Mouse (Mus musculus): ENCODE data around the gene Colgalt2.
"Not testable (repeated sequence)": the region's sequence is repeated elsewhere in the genome, so short reads cannot be mapped to it uniquely, and the experiment has no call there.

Gene Colgalt2

GRCm38 (mm10) chr1:152399790-152400555 is at the start of gene Colgalt2:
Colgalt2 (plus strand) TSS chr1:152399830.
- no peak for DNase-seq (ENCODE audit: low read depth, low spot score)

- DNase-seq (ENCODE audit: low read depth, low spot score), result no peak
These were observed 42.9 kb upstream of the Colgalt2 start for GRCm38 (mm10) chr1:152356721-152357120.

GRCm38 (mm10) chr1:152368311-152369088 is 31.1 kb upstream of the Colgalt2 start:
- DNase-seq (ENCODE audit: low read depth, low spot score), result no peak

- DNase-seq (ENCODE audit: low read depth, low spot score), result no peak
These were observed 30.5 kb upstream of the Colgalt2 start for GRCm38 (mm10) chr1:152369139-152369538.

- no peak for DNase-seq (ENCODE audit: low read depth, low spot score)
These were observed 21.3 kb upstream of the Colgalt2 start for GRCm38 (mm10) chr1:152378311-152378710.

- no peak for DNase-seq (ENCODE audit: low read depth, low spot score)
These were observed 15.0 kb upstream of the Colgalt2 start for GRCm38 (mm10) chr1:152384589-152384988.

GRCm38 (mm10) chr1:152385693-152386092 is 13.9 kb upstream of the Colgalt2 start:
- not testable (repeated sequence) for DNase-seq (ENCODE audit: low read depth, low spot score)

- peak; percentile 73 for DNase-seq (ENCODE audit: low read depth, low spot score)
These were observed 13.3 kb upstream of the Colgalt2 start, which contains the start of gene Tsen15 for GRCm38 (mm10) chr1:152386188-152386835. Tsen15 (minus strand) TSS chr1:152386688.

- DNase-seq (ENCODE audit: low read depth, low spot score), result no peak
These were observed 10.4 kb upstream of the Colgalt2 start for GRCm38 (mm10) chr1:152389271-152389670.

- DNase-seq (ENCODE audit: low read depth, low spot score), result no peak
These were observed 5.5 kb upstream of the Colgalt2 start for GRCm38 (mm10) chr1:152394137-152394536.

GRCm38 (mm10) chr1:152394956-152395515 is 4.6 kb upstream of the Colgalt2 start:
- no peak for DNase-seq (ENCODE audit: low read depth, low spot score)

- no peak for DNase-seq (ENCODE audit: low read depth, low spot score)
These were observed 922 bp upstream of the Colgalt2 start for GRCm38 (mm10) chr1:152398708-152399107.

- DNase-seq (ENCODE audit: low read depth, low spot score), result no peak
These were observed 1.2 kb downstream of the Colgalt2 start for GRCm38 (mm10) chr1:152400556-152401540.

GRCm38 (mm10) chr1:152407021-152407946 is 7.7 kb downstream of the Colgalt2 start:
- no peak for DNase-seq (ENCODE audit: low read depth, low spot score)

- no peak for DNase-seq (ENCODE audit: low read depth, low spot score)
These were observed 9.7 kb downstream of the Colgalt2 start for GRCm38 (mm10) chr1:152409356-152409755.

- no peak for DNase-seq (ENCODE audit: low read depth, low spot score)
These were observed 11.0 kb downstream of the Colgalt2 start for GRCm38 (mm10) chr1:152410657-152411056.

GRCm38 (mm10) chr1:152413116-152413515 is 13.5 kb downstream of the Colgalt2 start:
- no peak for DNase-seq (ENCODE audit: low read depth, low spot score)

- DNase-seq (ENCODE audit: low read depth, low spot score), result no peak
These were observed 14.3 kb downstream of the Colgalt2 start for GRCm38 (mm10) chr1:152413961-152414360.

GRCm38 (mm10) chr1:152414451-152414850 is 14.8 kb downstream of the Colgalt2 start:
- no peak for DNase-seq (ENCODE audit: low read depth, low spot score)
